Mouse (Mus musculus): ENCODE data around the gene Igfbp5. TPM values are rescaled to one million over a fixed set of nuclear protein-coding genes. Genes with fewer than 3 reads are reported as not detected.
A peak's percentile ranks its signal among the peaks of the same experiment; 100 is the strongest.

Gene Igfbp5
- total and polyA plus RNA-seq, 3 experiments = 0.03 TPM; not detected in 2

- no peak for TF ChIP-seq USF2 (IDR thresholded peaks at IDR 0.05; ENCODE audit: borderline replicate concordance in 1 of 2, insufficient read depth in 1 of 2, low read depth in 1 of 2, low read length in 2 of 2)
- no peak for TF ChIP-seq TAL1 (IDR thresholded peaks at IDR 0.05; ENCODE audit: low read length)
- TF ChIP-seq CHD1 (IDR thresholded peaks at IDR 0.05; ENCODE audit: low read depth, low read length) = no peak
- no peak for TF ChIP-seq SMC3 (IDR thresholded peaks at IDR 0.05; ENCODE audit: low read depth, low read length)
- TF ChIP-seq MAX (IDR thresholded peaks at IDR 0.05; ENCODE audit: low read length) = no peak
- no peak for TF ChIP-seq MYB (IDR thresholded peaks at IDR 0.05; ENCODE audit: low read depth, low read length)
- TF ChIP-seq ZMIZ1 (IDR thresholded peaks at IDR 0.05; ENCODE audit: low read depth, low read length) = peak; percentile 45; the same call in 1 of the 2 replicates
- TF ChIP-seq MYC (IDR thresholded peaks at IDR 0.05; ENCODE audit: low read depth, low read length) = no peak
- TF ChIP-seq MAZ (IDR thresholded peaks at IDR 0.05; ENCODE audit: low read depth, low read length) = no peak; the same call in 1 of the 2 replicates
- no peak for TF ChIP-seq EP300 (IDR thresholded peaks at IDR 0.05; ENCODE audit: low read depth in 1 of 2, low read length in 2 of 2)
- TF ChIP-seq BHLHE40 (IDR thresholded peaks at IDR 0.05; ENCODE audit: borderline replicate concordance, low read depth, low read length) = peak; percentile 38; the same call in 1 of the 2 replicates
- no peak for TF ChIP-seq NRF1 (IDR thresholded peaks at IDR 0.05; ENCODE audit: insufficient read depth, low read depth, low read length, poor library complexity, severe bottlenecking)
- no peak for TF ChIP-seq POLR2AphosphoS5 (IDR thresholded peaks at IDR 0.05; ENCODE audit: borderline replicate concordance, low read depth, low read length)
- peak; percentile 30; the same call in 1 of the 2 replicates for TF ChIP-seq ETS1 (IDR thresholded peaks at IDR 0.05; ENCODE audit: low read depth, low read length)
- no peak for TF ChIP-seq E2F4 (IDR thresholded peaks at IDR 0.05; ENCODE audit: borderline replicate concordance, low read depth, low read length)
- TF ChIP-seq SIN3A (IDR thresholded peaks at IDR 0.05; ENCODE audit: low read length) = no peak; the same call in 1 of the 2 replicates
- TF ChIP-seq MEF2A (IDR thresholded peaks at IDR 0.05; ENCODE audit: extremely low read depth, insufficient replicate concordance, low read depth, low read length, poor library complexity, severe bottlenecking) = no peak
- no peak for TF ChIP-seq JUND (IDR thresholded peaks at IDR 0.05; ENCODE audit: low read depth, low read length)
- TF ChIP-seq GATA1 (IDR thresholded peaks at IDR 0.05; ENCODE audit: low read depth, low read length) = no peak
- TF ChIP-seq GABPA (IDR thresholded peaks at IDR 0.05; ENCODE audit: low read depth, low read length) = 0 out of 2 replicates have a peak, but pooled peaks have one; percentile 16
- TF ChIP-seq CHD2 (IDR thresholded peaks at IDR 0.05; ENCODE audit: low read length) = no peak
- no peak for TF ChIP-seq HCFC1 (IDR thresholded peaks at IDR 0.05; ENCODE audit: low read depth, low read length)
- no peak for TF ChIP-seq TBP (IDR thresholded peaks at IDR 0.05; ENCODE audit: low read depth, low read length)
- no peak for TF ChIP-seq ZC3H11A (IDR thresholded peaks at IDR 0.05; ENCODE audit: low read depth, low read length)
- TF ChIP-seq RAD21 (IDR thresholded peaks at IDR 0.05; ENCODE audit: low read depth, low read length) = no peak
- no peak for TF ChIP-seq CTCF (IDR thresholded peaks at IDR 0.05 in 2 of 3, conservative IDR thresholded peaks at IDR 0.05 in 1 of 3; ENCODE audit: control insufficient read depth in 1 of 3, insufficient read depth in 1 of 3, low read depth in 2 of 3, low read length in 3 of 3, poor library complexity in 1 of 3, severe bottlenecking in 1 of 3)
- peak; percentile 58 for TF ChIP-seq NELFE (IDR thresholded peaks at IDR 0.05; ENCODE audit: low read depth, low read length)
Measured at GRCm38 (mm10) chr1:72869681-72870614, 4.7 kb downstream of the Igfbp5 start (continued).
